Mouse (Mus musculus): ENCODE measurements at regions not wholly inside any gene's neighbourhood (a gene's known extent, or its start where the extent isn't known, plus 50 kb on each side); places are given as distances from the start of the nearest gene placed in this dataset.

DNA sequence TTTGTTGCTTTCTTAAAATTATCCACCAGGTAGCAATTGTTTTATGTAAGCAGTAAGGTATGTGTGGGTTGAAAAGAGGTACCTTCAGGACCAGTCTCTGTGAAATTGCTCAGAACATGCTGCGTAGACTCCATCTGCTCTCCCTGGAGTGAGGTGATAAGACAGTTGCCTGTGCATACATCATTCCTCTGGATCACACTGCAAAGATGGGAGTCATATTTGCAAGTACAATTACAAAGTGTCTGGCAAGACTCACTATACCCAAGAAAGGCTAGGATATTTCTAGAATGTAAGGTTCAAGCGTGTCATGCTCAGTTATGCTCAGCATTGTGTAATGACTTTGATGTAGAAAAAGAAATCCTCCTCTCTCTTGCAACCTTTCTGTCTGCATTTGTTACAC is 1283.5 kb upstream of the Slc10a2 start:
- DNase-seq: no peak

DNA sequence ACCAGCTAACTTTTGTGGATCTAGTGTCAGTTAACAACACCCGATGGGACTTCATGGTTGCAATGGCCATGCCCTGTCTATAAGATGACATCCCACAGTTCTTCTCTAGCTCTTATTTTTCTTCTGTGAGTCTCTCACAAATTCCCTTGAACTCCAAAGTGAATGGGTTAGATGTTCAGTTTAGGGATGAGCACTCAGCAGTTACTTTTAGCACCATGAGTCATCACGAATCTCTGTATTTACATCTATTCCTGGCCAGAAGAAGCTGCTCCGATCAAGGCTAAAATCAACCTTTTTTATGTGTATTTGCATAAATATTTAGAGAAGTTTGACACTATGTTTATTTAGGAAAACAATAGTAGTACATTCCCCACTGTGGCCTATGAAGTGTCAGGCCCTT is 1269.6 kb upstream of the Slc10a2 start:
- no peak for DNase-seq

DNA sequence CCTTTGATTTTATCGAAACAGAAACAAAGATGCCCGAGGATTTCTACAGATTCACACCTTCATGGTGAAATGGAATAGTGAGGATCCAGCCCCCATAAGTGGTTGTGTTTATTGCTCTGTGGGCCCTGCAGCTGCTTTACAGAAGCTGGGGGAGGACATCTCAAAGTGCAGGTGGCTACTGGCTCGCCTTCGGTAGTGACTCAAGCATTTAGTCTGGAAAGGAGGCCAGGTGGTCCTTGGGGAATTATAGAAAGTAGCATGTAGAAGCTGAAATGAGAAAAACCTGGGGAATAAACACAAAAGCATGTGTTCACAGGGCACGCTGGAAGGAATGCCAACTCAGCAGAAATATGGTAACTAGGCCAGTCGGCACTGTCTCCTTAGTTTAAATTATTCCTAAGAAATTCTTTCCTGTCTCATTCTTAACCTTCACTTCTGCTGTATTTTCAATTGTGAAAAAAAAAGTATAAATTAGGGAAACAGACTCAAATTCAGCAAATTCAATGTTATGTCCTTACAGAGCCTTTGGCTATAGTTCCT is 1256.3 kb upstream of the Slc10a2 start:
- DNase-seq: no peak

DNA sequence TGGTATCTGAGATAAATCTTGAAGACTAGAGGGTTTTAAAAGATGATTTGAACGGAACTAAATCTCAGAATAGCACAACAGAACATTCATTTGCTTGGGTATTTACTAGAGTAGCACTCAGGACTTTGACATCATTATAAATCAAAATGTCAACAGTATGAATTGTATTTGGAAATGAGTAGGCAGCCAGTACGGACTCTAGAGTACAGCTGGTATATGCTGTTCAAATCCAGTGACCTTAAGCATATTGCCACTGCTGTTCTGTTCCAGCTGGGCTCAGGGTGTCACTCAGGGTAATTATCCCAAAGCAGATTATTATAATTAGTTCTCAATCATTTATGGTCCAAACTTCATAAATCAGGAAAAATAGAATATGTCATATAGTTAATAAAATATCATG is 1252.7 kb upstream of the Slc10a2 start:
- DNase-seq: no peak

DNA sequence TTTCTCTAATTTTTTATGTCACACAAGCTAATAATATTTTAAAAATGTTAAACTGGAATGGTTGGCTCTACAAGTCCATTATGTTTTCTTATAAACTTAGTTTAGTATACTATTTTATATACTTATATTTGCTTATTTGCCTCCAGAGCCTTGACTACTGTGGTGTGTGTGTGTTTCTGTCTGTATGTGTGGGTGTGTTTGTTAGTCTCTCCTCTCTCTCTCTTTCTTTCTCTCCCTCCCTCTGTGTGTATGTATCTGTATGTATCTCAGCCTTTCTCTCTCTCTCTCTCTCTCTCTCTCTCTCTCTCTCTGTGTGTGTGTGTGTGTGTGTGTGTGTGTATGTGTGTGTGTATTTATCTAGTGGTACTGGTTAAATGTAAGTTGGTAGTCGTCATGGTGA is 1245.3 kb upstream of the Slc10a2 start:
- no peak for DNase-seq

DNA sequence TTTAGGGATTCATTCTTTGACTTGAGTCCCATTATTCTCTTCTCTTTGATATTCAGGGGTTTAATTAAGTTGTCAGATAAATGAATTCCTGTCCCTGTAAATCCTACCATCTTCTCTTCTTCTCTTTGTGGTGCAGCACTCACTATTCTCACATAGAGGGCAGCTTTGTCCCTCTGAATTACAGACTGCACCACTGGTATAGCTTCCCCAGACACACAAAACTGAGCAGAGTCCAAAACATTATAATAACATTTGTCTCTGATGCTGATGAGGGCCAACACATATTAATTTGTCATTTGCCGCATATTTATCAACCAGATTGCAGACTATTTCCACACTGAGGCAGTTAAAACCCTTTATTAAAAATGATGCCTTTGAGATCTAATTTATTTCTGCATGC is 1244.9 kb upstream of the Slc10a2 start:
- DNase-seq: no peak

DNA sequence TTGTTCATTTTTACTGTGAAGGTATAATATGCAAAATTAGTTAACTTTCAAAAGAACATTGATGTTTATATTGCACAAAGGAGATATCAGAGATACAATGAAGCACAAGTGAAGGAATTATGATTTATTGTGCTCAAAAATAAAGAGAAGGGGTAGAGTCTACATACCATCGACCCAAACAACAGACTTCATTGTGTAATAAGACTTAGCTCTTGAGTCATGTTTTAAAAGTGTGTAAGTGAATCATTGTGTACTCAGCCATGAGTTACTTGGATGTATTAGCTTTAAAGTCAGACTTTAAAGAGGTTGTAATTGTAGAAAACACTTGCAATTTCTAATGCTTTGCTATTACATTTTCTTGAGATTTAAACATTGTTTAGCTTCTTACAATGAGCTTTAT is 1240.6 kb upstream of the Slc10a2 start:
- DNase-seq: no peak

DNA sequence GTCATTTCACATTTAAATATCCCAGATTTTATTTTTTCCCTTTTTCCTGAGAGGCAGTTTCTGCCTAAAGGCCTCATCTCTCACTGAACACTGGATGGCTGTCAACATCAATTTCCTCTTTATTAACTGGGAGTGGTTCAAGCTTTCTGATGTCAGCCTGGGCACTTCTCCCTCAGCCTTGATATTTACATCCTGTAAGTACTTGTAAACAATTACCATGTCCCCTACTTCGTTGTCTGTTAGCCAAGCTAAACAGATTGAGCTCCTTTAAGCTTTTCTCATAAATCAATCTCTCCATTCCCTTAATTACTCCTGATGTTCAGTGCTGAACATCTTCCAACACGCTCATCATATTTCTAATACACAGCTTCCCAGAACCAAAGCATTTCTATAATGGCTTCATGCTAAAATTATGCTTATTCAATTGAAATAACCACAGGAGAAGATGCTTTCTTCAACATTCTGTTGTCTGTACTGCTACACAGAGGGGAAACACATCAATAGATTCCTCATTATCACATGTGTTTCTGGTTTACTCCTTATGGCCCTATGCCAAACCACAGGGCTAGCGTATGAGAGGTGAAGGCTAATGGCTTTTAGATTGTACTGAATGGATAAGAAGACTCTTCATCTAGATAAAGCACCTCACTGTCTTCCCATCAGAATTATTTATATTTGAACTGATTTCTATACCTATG is 1235.2 kb upstream of the Slc10a2 start:
- DNase-seq: no peak

DNA sequence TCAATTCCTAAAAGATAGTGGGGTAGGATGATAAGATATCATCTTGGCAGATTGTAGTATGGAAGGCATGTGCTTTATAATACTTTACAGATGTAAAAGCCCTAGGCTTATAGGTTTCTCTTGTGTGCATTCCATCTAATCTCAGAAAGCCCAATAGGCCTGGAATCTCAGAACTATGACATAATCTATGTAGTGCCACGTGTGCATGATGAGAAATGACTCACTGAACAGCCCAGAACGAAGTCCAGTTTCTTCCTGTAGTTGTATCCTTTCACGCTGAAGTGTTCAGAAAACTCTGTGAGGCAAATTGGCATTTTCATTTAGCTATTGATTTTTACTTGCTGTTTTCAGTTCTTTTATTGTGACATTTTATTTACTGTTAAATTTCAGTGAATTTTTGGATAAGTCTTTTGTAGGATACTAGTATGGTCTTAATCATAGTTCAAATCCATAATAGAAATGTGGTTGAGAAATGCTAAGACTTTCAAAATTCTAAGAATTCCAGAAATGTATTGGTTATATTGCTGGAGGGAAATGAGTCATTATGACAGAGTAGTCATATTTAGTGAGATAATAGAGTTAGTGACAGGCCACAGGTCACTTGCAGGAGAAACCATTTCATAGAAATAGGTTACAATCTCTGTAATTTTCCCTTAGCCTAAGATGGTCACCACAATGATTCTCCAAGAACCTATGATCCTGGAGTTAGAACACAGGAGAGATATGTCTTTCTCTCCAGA is 1229.3 kb upstream of the Slc10a2 start:
- DNase-seq: no peak

DNA sequence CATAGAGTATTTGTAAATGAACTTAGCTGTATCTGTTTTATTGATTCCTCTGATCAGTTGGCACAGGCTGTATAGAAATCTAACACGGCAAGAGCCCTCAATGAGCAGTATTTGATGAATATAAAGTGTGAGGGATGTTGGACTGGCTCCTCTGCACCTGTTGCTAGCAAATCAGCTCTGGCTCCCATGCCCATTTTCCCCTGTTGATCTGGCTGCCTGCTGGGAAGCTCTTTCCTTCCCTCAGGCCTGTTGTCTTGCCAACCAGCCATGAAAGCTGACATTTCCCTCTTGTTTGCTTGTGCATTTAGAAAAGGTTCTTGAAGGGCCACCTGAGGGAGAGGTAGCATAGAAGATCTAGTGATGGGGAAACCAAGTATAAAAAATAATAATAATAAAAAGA is 1216.2 kb upstream of the Slc10a2 start:
- no peak for DNase-seq

DNA sequence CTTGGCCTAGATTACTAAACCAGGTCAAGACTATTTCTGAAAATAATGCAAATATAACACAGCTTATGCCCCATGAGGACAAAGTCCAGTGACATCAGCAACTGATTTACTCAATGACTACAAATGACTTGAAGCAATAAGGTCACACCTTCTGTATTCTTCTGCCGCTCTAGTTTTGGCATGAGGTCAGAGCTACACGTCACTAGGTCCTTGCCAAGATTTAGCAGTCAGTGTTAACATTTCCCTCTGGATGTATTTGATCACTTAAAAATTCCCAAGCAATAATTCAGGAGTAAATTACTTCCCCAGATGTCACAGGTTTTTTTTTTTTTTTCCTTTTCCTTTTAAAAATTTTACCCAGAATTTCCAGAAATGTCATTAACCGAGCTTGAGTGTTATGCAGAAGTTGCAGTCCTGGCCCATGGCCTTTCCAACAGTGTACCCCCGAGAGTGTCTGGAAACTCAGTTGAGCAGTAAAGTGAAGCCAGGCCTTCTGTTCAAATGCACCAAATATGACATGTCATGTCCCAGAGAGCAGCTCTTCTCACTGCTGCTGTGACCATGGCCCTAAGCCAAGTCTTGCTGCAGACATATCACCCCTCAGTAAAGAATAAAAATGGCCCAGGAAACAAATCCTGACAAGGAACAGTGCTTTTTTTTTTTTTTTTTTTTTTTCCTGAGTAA is 1210.2 kb upstream of the Slc10a2 start:
- no peak for DNase-seq

DNA sequence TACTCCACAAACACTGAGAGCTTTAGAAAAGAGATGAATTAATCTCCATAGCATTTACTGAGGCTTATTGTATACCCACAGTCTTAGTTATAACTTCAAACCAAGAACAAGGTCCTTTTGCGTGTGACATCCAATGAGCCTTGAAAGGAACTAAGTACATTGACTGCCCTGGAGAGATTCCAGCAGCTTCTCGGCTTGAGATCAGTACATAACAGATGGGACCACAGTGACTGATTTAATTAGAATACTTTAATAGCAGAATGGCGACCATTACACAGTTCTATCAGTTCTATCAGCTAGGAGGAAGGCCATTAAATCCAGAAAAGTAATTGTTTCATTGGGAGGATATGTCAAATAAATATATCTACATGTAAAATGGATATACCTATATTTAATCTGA is 1183.7 kb upstream of the Slc10a2 start:
- peak in 1 of 2 experiments; percentile 2 for DNase-seq

DNA sequence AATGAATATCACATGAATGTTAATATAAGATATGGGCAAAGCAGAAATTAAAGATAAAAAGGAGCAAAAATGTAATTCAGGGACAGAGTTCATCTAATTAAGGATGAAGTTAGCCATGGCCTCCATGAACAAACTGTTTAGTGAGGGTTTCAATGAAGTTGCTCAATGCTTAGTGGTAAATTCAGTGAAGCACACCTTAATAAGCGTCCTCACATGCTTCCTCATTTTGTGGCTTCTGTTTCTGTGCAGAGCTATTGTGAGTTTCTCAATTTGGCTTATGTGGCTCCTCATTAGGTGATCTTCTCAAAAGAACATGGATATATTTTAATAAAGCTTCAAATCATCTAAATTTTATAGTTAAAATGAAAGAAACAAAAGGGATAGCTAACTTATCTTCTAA is 1174.8 kb upstream of the Slc10a2 start:
- no peak for DNase-seq

All from layer of hippocampus, postnatal 36 days (tissue).